Mouse (Mus musculus): ENCODE data around the gene Prdm4. TPM values are rescaled to one million over a fixed set of nuclear protein-coding genes. Genes with fewer than 3 reads are reported as not detected.
A peak's percentile ranks its signal among the peaks of the same experiment; 100 is the strongest.

Gene Prdm4
- polyA plus RNA-seq, 1 experiment from 2014 or later = 28.2 TPM

DNA sequence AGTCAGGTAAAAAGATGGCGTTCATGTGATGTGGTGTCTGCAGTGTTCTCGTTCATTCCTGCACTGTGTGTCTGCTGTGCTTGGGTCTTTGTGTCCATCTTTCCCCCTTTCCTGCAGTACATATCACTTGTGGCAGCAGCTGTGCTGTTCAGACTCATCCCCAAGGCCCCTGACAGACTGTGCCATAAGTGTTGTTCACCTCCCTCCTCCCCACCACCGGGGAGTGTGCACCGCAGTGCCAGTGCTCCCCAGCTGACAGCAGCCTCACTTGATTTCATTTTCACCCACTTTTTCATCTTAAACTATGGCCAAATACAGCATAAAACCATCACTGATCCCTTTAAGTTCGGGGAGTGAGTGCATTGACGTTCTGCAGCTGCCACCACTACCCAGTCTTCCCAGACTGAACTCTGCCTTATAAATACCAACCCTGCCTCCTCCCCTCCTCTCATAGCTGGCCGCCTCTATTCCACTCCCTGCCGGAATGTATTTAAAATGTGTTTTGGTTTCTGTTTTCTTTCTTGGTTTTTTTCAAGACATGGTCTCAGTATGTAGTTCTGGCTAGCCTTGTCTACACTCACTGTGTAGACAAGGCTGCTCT, 37.0 kb downstream of the Prdm4 start:
- 86% methylated on average over 8 of the region's 8 CpGs for WGBS
- no peaks in the 10 kb centered on the region for H3K9me3 ChIP-seq (ENCODE audit: control insufficient read depth, low read length)
- no peaks in the 10 kb centered on the region for H3K27me3 ChIP-seq (replicated peaks; ENCODE audit: control insufficient read depth, insufficient read depth, low read length)
- H3K9ac ChIP-seq (ENCODE audit: low read length) = no peak overlapping the region
- no peak for ATAC-seq (replicated peaks; ENCODE audit: low FRiP score, low TSS enrichment, low read depth)
- H3K4me1 ChIP-seq (replicated peaks; ENCODE audit: control insufficient read depth, insufficient read depth, low read length) = no peaks in the 10 kb centered on the region
- H3K36me3 ChIP-seq (ENCODE audit: control insufficient read depth, insufficient read depth, low read length) = peaks cover 92% of the 10 kb centered on the region
- H3K4me3 ChIP-seq (ENCODE audit: low read depth, low read length) = no peak overlapping the region
- DNase-seq (ENCODE audit: low spot score) = peak; percentile 36
- no peak overlapping the region for H3K27ac ChIP-seq (ENCODE audit: low read depth)
- H3K4me2 ChIP-seq (ENCODE audit: low read length) = no peak overlapping the region

- ATAC-seq (replicated peaks; ENCODE audit: low FRiP score, low TSS enrichment, low read depth) (no peak), DNase-seq (ENCODE audit: low spot score) (no peak)
- Histone ChIP-seq H3K9me3 (ENCODE audit: control insufficient read depth, low read length) (no peaks in the 10 kb centered on the region), H3K4me1 (replicated peaks; ENCODE audit: control insufficient read depth, insufficient read depth, low read length) (peaks cover 9% of the 10 kb centered on the region; the same call in 1 of the 2 replicates), H3K9ac (ENCODE audit: low read length) (no peak overlapping the region), H3K4me3 (ENCODE audit: low read depth, low read length) (no peak overlapping the region), H3K4me2 (ENCODE audit: low read length) (no peak overlapping the region), H3K27me3 (replicated peaks; ENCODE audit: control insufficient read depth, insufficient read depth, low read length) (no peaks in the 10 kb centered on the region), H3K27ac (ENCODE audit: low read depth) (no peak overlapping the region), H3K36me3 (ENCODE audit: control insufficient read depth, insufficient read depth, low read length) (peaks cover 66% of the 10 kb centered on the region)
- 87% methylated on average over 5 of the region's 5 CpGs for WGBS
Measured at GRCm38 (mm10) chr10:85875812-85876211, 41.1 kb downstream of the Prdm4 start.

DNA sequence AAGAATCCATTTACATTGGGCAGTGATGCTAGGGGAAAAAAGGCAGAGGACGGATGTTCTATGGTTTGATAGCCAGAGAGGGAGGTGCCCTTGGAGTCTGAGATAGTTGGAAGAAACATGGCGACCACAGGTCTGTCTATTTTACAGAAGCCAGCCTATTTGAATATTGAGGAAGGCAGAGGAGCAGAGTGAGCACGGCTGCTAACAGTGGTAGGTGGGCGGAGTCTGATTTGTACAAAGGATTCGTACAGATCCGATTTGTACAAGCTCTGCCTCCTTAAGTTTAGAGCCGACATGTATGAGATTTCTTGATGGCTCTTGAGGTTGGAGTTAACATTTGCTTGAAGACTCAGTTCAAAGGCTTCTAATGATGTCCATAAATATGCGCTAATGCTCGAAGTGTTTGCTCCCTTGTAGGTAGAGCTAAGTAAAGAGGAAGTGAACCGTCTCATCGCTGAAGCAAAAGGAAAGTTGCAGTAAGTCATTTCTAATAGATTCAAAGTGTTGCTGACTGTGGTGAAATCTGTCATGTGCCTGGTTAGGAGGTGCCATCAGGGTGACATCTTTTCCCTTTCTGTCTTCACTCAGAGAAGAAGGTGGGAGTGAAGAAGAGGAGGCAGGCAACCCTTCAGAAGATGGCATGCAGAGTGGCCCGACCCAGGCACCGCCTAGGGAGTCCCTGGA, 42.9 kb downstream of the Prdm4 start:
- Histone ChIP-seq H3K27me3 (replicated peaks; ENCODE audit: control insufficient read depth, insufficient read depth, low read length) (no peaks in the 10 kb centered on the region), H3K27ac (ENCODE audit: low read depth) (no peak overlapping the region), H3K9me3 (ENCODE audit: control insufficient read depth, low read length) (no peaks in the 10 kb centered on the region), H3K4me2 (ENCODE audit: low read length) (no peak overlapping the region), H3K36me3 (ENCODE audit: control insufficient read depth, insufficient read depth, low read length) (peaks cover 48% of the 10 kb centered on the region), H3K4me3 (ENCODE audit: low read depth, low read length) (no peak overlapping the region), H3K4me1 (replicated peaks; ENCODE audit: control insufficient read depth, insufficient read depth, low read length) (peaks cover 9% of the 10 kb centered on the region; the same call in 1 of the 2 replicates), H3K9ac (ENCODE audit: low read length) (no peak overlapping the region)
- 89% methylated on average over 13 of the region's 13 CpGs for WGBS
- DNase-seq (ENCODE audit: low spot score) (no peak), ATAC-seq (replicated peaks; ENCODE audit: low FRiP score, low TSS enrichment, low read depth) (no peak)

GRCm38 (mm10) chr10:85872479-85872773, 44.5 kb downstream of the Prdm4 start:
- H3K27ac ChIP-seq (ENCODE audit: low read depth) = no peak overlapping the region
- no peaks in the 10 kb centered on the region for H3K27me3 ChIP-seq (replicated peaks; ENCODE audit: control insufficient read depth, insufficient read depth, low read length)
- 5% methylated on average over 5 of the region's 5 CpGs for WGBS
- peak overlapping the region; percentile 79 for H3K9ac ChIP-seq (ENCODE audit: low read length)
- DNase-seq (ENCODE audit: low spot score) (no peak), ATAC-seq (replicated peaks; ENCODE audit: low FRiP score, low TSS enrichment, low read depth) (peak; percentile 28; the same call in 1 of the 2 replicates)
- peaks cover 34% of the 10 kb centered on the region for H3K36me3 ChIP-seq (ENCODE audit: control insufficient read depth, insufficient read depth, low read length)
- H3K4me3 ChIP-seq (ENCODE audit: low read depth, low read length) = peak overlapping the region; percentile 88
- H3K9me3 ChIP-seq (ENCODE audit: control insufficient read depth, low read length) = no peaks in the 10 kb centered on the region
- peak overlapping the region; percentile 72 for H3K4me2 ChIP-seq (ENCODE audit: low read length)
- peaks cover 9% of the 10 kb centered on the region; the same call in 1 of the 2 replicates for H3K4me1 ChIP-seq (replicated peaks; ENCODE audit: control insufficient read depth, insufficient read depth, low read length)

DNA sequence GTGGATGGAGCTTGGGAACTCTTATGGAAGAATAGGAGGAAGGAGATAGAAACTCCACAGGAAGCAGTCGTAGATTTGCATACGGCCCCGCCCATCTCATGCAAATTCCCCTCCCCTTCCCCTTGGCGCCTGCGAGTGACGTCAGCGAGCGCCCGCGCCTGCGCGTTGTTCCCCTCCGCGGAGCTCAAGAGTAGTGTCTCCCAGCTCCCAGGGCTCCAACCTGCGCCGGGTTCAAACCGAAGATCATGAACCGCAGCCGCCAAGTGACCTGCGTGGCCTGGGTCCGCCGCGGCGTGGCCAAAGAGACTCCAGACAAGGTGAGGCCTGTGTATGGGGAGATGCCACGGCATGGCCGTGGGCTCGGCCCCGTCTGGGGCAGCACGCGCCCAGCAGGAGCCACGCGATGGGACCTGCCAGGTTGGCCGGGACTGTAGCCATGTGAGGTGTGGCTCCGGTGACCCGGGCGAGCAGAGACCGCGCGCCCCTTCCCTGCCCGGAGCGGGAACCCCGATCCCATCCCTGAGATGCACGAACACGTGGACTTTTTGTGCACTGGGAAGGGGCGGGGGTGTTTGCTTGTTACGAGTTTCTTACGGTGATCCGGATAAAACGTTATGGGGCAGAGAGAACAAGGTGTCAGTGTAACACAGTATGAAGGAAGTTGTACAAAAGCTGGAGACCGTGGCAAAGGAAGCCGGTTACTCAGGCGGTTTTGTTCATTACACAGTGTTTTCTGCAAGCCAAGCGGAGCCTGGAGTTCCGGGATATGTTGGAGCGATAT, 45.1 kb downstream of the Prdm4 start:
- ATAC-seq (replicated peaks; ENCODE audit: low FRiP score, low TSS enrichment, low read depth) = peak; percentile 93
- H3K27ac ChIP-seq (ENCODE audit: low read depth) = peak overlapping the region; percentile 44; the same call in 1 of the 2 replicates
- DNase-seq (ENCODE audit: low spot score) = peak; percentile 98
- H3K4me1 ChIP-seq (replicated peaks; ENCODE audit: control insufficient read depth, insufficient read depth, low read length) = peaks cover 9% of the 10 kb centered on the region; the same call in 1 of the 2 replicates
- peaks cover 29% of the 10 kb centered on the region for H3K36me3 ChIP-seq (ENCODE audit: control insufficient read depth, insufficient read depth, low read length)
- H3K9ac ChIP-seq (ENCODE audit: low read length) = peak overlapping the region; percentile 79
- no peaks in the 10 kb centered on the region for H3K27me3 ChIP-seq (replicated peaks; ENCODE audit: control insufficient read depth, insufficient read depth, low read length)
- under 1% methylated on average over 55 of the region's 55 CpGs for WGBS
- peak overlapping the region; percentile 88 for H3K4me3 ChIP-seq (ENCODE audit: low read depth, low read length)
- peak overlapping the region; percentile 72 for H3K4me2 ChIP-seq (ENCODE audit: low read length)
- no peaks in the 10 kb centered on the region for H3K9me3 ChIP-seq (ENCODE audit: control insufficient read depth, low read length)

DNA sequence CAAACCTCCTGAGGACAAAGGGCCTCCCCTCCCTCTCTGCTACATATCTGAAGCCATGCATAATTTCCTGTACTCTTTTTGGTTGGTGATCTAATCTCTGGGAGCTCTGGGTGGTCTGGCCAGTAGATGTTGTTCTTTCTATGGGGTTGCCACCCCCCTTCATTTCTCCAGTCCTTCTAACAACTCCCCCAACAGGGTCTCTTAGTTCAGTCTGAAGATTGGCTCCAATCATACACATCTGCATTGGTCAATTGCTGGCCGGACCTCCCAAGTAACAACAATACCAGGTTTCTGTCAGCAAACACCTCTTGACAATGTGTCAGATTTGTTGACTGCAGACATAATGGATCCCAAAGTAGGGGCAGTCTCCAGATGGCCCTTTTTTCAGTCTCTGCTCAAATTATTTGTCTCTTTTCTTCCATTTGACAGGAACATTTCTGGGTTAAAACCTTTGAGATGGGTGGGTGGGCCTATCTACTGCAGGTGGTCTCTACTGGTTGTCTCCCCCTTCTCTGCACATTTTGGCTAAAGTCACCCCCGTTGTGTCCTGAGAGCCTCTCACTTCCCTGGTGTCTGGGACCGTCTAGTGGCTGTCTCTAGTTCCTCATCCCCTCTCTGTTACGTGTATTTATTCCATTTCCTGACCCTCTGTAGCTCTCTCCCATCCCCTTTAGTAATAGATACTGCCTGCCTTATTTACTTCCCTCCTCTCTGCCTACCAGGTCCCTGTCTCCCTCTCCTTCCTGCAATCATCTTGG, 70.7 kb downstream of the Prdm4 start:
- ATAC-seq (replicated peaks; ENCODE audit: low FRiP score, low TSS enrichment, low read depth) = no peak
- DNase-seq (ENCODE audit: low spot score) = no peak
- Histone ChIP-seq H3K27ac (ENCODE audit: low read depth) (no peak overlapping the region), H3K9ac (ENCODE audit: low read length) (no peak overlapping the region), H3K4me2 (ENCODE audit: low read length) (no peak overlapping the region), H3K4me3 (ENCODE audit: low read depth, low read length) (no peak overlapping the region), H3K27me3 (replicated peaks; ENCODE audit: control insufficient read depth, insufficient read depth, low read length) (no peaks in the 10 kb centered on the region), H3K36me3 (ENCODE audit: control insufficient read depth, insufficient read depth, low read length) (no peaks in the 10 kb centered on the region), H3K9me3 (ENCODE audit: control insufficient read depth, low read length) (no peaks in the 10 kb centered on the region), H3K4me1 (replicated peaks; ENCODE audit: control insufficient read depth, insufficient read depth, low read length) (no peaks in the 10 kb centered on the region)
- WGBS = 77% methylated on average over 4 of the region's 4 CpGs

Other genes with a start within 250 kb of the Prdm4 start
- 82.1 and 85.0 TPM in 2 replicates for gene Pwp1, start 87.6 kb downstream of the Prdm4 start, polyA plus RNA-seq (2014; fragmentation: Nextera tagmentation; extraction: Ambion mirVana)
- not detected in 2 replicates for gene Ascl4, start 10.5 kb upstream of the Prdm4 start, polyA plus RNA-seq (2014; fragmentation: Nextera tagmentation; extraction: Ambion mirVana)
- gene Rtcb, start 40.7 kb upstream of the Prdm4 start, polyA plus RNA-seq (2014; fragmentation: Nextera tagmentation; extraction: Ambion mirVana) = 162 and 172 TPM in 2 replicates
- gene Bpifc, start 94.8 kb upstream of the Prdm4 start, polyA plus RNA-seq (2014; fragmentation: Nextera tagmentation; extraction: Ambion mirVana) = 0.07 TPM in 1 of 2 replicates, not detected in the other
- 28.5 and 31.0 TPM in 2 replicates for gene Fbxo7, start 104.8 kb upstream of the Prdm4 start, polyA plus RNA-seq (2014; fragmentation: Nextera tagmentation; extraction: Ambion mirVana)